Mouse (Mus musculus): Measurements from ENCODE around the gene Imp3. TPM values are rescaled to one million over a fixed set of nuclear protein-coding genes. Genes with fewer than 3 reads are reported as not detected.
A peak's percentile ranks its signal among the peaks of the same experiment; 100 is the strongest.
"Not testable (repeated sequence)": the region's sequence is repeated elsewhere in the genome, so short reads cannot be mapped to it uniquely, and the experiment has no call there.

Imp3 gene
- total RNA-seq, 2 experiments from 2014 or later: 22.8 to 46.5 TPM

DNA sequence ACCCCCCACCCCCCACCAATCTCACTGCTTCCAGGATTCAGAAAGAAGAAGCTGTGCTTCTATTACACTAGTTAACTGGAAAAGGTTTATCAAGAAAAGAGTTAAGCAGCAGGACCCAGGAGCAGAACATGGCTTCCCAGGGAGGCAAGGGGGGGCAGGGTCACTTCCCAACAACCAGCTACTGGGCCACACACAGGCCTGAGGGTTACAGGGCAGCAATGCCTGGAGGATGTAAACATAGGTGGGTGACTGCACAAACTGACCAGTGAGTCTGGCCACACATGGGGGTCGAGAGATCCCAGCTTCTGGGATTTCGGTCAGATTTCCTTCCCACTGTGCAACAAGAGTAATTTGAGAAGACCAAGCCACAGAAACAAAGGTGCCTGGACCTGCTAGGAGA lies 20.1 kb upstream of the Imp3 start:
- no peak for ATAC-seq (replicated peaks; ENCODE audit: low FRiP score, poor library complexity, severe bottlenecking)

DNA sequence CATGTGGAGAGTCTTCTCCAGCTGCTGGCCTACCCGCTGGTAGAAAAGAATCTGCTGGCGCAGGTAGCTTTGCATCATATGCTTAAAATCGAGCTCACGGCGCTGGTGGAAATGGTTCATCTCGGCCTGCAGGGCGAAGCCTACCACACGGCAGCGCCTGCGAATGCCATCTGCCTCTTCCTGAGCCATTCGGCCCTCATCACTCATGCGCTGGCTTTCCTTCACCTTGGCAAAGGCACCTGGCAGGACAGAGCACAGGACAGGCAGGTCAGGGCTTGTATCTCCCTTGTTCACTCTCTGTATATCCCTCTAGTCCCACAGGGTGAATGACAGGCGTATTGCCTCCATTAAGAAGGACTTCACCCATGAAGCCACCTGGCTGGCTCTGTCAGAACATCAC lies 18.8 kb upstream of the Imp3 start:
- no peak for ATAC-seq (replicated peaks; ENCODE audit: low FRiP score, poor library complexity, severe bottlenecking)

DNA sequence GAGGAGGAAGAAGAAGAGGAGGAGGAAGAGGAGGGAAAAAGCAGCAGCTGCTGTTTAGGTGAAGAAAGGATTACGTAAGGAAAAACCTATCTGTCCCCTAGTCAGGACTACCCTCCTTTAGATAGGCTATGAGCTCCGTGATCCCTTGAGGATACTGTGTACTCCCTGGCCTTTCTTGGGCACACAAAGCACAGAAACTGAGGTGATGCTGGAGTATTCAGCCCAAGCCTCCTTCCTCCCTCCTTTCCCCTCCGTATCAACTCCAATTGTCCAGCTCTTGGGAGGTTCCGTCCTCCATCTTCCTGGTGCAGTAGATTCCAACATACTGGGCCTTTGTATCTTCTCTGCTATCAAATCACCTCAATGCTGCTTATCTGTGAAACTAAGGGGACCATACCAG lies 14.5 kb upstream of the Imp3 start:
- ATAC-seq (replicated peaks; ENCODE audit: low FRiP score, poor library complexity, severe bottlenecking): no peak

DNA sequence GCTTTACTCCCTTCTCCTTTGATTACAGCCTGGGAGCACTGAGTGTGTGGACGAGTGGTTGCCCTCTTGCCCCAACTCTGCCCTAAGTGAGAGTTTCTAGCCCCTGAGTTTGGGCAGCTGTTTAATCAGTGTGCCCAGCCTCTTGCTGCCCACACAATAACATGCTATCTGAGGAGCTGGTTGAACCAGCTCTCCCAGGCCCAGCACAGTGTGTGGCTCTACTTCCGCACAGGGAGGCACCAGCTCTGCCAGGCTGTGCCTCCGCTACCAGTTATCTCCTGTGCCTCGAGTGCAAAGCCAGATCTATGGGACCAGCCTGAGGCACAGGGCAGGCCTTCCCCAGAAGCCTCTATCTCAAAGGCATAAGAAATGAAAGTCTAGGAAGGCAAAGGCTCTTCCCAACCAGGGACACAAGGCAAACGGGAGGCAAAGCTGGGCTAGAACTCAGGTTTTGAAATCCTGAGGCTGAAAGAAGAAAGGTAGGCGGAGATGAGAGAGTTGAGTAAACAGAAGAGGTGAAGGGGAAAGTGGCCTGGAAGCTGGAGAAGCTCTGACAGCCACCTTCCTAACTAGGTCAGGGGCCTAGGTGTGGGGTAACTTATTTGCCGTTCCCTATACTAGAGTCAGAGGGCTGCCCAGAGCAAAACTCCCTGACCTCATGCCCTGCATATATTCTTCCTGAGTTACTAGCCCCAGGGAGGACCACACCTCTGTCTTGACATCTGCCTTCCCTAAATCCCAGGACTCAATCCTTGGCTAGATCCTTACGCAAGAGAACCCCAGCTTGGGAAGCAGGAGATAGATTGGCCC lies 13.2 kb upstream of the Imp3 start:
- ATAC-seq (replicated peaks; ENCODE audit: low FRiP score, poor library complexity, severe bottlenecking): no peak

DNA sequence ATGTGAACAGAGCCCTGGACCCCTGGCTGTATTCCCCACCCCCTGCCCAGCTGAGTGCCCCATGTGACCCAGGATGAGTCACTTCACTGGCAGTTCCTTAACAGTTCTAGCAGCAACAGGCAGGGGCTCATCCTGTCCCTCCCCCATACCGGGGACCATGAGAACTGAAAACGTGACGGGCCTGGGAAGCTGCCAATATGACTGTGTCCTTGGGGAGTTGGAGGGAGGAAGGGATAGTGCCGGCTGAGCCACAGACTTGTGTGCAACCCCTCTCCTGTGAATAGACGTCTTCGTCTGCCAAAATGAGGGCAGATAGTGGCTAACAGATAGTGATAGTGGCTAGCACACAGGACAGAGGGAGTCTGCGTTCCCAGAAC lies 12.6 kb upstream of the Imp3 start:
- no peak for ATAC-seq (replicated peaks; ENCODE audit: low FRiP score, poor library complexity, severe bottlenecking)

DNA sequence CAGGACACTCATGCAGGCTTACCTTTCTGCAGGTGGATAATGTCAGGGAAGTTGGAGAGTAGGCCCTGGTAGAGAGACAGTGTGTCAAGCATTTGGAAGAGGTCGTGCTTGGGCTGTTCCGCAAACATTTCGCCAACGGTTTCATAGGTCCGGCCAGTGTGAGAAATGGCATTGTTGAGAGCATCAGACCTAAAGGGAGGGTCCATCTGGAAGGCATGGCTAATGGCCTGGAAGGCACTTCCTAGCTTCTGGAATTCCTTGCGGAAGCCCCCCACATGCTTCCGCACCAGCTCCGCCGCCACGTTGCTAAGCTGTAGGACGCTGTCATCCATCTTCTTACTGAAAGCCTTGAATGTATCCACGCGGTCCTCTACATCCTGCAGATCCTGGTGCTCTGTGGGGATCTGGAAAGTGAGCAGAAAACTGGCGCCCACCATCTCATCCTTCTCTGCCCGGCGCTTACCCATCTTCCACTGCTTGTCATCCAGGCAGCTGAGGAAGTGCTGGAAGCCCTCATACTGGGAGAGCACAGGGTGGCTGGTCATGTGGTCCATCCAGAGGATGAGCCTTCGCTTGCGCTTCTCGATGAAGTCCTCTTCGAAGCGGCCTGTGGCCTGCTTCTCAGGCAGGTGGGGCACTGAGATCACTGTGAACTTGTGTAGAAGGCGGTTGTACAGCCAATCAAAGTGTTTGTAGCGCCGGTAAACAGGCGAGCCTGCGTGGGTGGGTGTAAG lies 11.8 kb upstream of the Imp3 start:
- no peak for ATAC-seq (replicated peaks; ENCODE audit: low FRiP score, poor library complexity, severe bottlenecking)

DNA sequence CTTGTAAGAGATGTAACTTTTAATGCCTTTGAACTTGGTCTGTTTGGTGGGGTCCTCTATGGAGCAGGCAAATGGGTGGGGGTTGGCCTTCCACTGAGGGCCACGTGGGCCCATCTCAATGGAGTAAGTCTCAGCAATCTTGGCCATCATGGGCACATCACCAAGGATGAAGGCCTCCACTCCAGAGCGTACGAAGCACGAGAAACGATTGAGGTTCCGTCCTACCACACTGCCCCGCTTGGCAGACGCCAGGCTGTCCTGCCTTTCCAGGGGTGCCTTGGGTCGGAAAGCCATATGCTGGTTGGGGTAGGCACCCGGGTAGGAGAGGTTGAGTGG lies 11.3 kb upstream of the Imp3 start:
- ATAC-seq (replicated peaks; ENCODE audit: low FRiP score, poor library complexity, severe bottlenecking): no peak

DNA sequence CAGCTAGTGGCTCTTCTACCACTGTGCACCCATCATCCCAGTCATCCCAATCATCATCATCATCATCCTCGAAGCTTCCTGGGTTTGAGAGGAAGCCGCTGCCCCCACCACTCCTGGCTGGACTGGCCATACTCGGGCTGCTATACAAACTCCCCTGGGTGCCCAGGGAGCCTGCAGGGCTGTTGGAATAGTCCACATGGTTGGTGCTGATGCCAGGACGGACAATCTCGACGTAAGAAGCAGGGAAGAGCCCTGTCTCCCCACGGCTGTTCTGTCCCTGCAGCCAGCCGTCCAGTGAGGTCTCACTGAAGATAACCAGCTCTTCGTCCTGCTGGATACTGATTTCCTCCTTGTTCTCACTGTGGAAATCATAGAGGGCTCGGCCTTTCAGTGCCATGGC lies 10.9 kb upstream of the Imp3 start:
- no peak for ATAC-seq (replicated peaks; ENCODE audit: low FRiP score, poor library complexity, severe bottlenecking)

DNA sequence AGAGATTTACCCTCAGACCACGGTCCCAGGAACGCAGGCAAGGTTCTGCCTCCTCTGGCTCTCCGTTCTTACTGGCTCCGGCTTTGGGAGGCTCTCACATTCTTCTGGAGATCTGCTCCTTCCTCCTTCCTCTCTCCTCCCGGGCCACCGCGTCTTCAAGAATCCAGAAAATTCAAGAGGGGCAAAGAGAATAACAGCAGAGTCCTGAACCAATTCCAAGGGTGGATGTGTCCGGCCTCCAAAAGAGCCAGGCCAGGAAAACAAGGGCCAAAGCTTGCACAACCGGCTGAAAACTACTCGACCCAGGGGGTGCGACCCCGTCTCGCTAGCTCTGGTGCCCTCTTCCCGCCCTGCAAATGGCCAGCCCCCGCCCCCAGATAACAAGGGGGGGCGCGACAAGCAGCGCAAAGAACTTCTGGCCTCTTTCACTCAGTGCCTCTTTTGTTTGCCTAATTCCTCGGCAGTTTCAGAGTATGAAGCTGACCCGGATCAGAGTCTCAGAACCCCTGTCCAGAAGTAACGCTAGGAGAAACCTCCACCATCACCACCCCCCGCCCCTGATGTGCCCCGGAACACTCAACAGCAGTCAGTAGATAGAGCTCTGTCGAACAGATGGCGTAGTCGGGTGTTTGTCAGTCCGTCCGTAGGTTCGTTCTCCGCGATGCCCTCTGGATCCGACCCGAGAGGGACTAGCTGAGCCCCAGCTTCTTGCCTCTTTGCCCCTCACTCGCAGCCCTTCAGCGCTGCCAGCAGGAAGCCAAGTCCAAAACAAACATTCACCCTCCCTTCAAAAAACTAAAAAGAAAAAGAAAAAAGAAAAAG lies 9.9 kb upstream of the Imp3 start:
- no peak for ATAC-seq (replicated peaks; ENCODE audit: low FRiP score, poor library complexity, severe bottlenecking)

DNA sequence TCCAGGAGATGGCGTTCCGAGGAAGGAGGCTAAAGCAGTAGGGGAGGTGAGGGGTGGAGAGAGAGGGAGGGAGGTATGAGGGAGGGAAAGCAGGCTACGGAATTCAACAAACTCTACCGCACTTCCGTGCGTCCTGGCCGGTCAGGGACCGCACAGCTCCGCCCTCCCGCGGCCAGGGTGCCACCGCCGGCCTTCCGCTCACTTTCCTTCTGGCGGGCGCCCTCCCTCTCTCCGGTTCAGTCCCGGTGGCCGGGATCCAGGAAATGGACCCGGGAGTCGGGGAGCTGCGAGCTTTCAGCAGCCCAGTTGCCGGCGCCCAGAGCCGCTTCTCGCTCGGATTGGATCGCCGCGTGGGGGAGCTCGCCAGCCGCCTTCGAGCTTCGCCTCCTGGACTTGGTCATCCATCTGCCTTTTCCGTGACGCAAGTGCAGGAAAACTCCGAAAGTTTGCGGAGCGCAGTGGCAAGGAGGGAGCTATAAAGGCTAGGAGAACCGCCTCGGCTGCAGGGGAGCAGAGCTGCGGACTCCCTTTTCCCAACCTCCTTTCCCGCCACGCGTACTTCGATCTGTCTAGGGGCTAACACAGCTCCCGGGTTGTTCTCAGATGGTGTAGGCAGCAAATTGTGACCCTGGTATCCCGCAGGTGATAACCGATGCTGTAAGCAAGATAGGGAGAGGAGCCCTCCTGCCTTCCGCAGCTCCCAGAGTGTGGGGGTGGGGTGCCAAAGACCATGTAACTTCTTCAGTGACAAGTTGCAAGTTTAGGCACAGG lies 9.0 kb upstream of the Imp3 start, which contains the start of gene Snx33:
Gene Snx33 (minus strand): TSS at position 331 of the 771 bp plus-strand sequence.
- ATAC-seq (replicated peaks; ENCODE audit: low FRiP score, poor library complexity, severe bottlenecking): peak; percentile 73

DNA sequence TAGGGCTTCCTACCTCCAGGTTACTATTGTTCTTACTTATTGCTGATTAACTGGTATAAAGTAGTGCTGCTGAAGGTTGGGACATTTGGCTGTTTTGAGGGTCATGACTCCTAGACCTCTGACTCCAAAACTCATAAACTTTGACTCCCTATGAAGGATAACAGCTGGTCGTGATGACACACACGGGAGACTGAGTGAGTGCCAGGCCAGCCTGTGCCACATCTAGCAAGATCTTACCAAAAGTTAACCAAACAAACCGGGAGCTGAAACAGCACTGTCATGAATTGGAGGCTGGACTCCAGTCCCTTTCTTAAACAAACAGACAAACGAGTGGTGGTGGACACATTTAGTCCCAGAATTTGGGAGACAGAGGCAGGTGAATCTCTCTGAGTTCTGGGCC lies 7.8 kb upstream of the Imp3 start:
- no peak for ATAC-seq (replicated peaks; ENCODE audit: low FRiP score, poor library complexity, severe bottlenecking)

DNA sequence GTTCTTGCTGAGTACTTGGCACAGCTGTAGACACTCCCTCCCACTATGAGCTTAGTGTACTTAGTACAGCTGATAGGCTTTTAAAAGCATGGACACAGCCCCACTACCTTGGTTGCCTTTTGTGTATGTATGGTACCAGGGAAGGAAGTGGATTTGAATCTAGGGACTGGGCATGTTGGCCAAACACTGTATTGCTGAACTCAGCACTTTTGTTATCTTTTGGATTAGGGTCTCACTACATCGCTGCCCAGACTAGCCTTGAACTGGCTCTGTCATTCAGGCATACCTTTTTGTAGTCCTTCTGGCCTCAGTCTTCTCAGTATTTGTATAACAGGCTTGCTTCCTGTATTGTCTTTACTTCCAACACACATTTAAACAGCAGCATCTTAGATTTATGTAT lies 6.7 kb upstream of the Imp3 start:
- no peak for ATAC-seq (replicated peaks; ENCODE audit: low FRiP score, poor library complexity, severe bottlenecking)

DNA sequence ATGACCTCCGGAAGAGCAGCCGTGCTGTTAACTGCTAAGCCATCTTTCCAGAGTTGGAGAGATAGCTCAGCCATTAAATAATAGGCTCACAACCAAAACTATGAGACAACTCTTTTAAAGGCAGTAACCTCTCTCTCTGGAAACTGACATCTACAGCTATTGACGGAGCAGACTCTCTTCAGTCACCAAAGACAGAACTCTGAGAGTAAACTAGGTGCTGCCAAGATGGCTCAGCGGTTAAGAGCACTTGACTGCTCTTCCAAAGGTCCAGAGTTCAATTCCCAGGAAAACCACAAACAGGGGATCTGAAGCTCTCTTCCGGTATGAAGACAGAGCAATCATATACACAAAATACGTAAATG lies 433 bp upstream of the Imp3 start:
- ATAC-seq (replicated peaks; ENCODE audit: low FRiP score, poor library complexity, severe bottlenecking): no peak

DNA sequence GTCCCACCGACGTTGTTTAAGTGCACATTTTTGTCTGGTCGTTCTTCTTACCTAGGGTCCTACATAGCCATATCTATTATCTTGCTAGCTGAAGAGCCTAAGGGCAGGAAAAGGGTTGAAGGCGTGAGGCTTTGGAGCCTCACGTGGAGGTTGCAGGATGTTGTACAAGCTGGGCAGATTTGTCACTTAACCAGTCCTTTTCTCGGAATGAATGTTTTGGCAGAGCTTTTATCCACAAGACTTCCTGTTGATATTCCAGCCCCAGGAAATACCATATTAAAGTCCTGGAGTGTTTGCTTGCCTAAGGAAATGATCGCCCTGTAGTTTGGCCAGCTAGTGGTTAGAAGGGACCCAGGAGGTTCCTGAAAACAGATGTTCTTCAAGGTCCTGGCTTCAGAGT lies 1.1 kb downstream of the Imp3 start:
- ATAC-seq (replicated peaks; ENCODE audit: low FRiP score, poor library complexity, severe bottlenecking): no peak

DNA sequence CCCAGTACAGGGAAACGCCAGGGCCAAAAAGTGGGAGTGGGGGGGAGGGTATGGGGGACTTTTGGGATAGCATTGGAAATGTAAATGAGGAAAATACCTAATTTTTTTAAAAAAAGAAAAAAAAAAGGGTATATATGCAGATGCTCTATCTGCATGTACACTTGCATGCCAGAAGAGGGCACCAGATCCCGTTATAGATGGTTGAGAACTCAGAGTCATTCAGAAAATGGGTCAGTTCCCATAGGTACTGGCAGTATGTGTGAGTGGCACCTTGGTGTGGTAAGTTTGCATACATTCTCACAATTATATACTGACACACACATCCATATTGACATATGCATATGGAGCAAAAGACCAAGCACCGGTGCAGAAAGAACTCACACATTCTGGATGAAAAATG lies 10.2 kb downstream of the Imp3 start:
- ATAC-seq (replicated peaks; ENCODE audit: low FRiP score, poor library complexity, severe bottlenecking): not testable (repeated sequence)

DNA sequence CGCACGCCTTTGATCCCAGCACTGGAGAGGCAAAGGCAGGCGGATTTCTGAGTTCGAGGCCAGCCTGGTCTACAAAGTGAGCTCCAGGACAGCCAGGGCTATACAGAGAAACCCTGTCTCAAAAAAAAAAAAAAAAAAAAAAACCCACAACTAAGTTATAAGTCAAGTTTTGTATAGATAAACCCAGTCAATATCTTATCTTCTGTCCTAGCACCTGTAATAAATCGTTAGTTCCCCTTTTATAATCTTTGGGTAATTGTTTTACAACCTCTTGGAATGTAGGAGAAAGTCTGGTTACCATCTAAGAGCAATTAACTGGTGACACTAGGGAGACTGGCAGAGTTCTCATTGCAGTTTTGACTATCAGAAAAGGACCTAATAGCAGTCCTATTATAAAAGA lies 11.4 kb downstream of the Imp3 start:
- ATAC-seq (replicated peaks; ENCODE audit: low FRiP score, poor library complexity, severe bottlenecking): not testable (repeated sequence)

DNA sequence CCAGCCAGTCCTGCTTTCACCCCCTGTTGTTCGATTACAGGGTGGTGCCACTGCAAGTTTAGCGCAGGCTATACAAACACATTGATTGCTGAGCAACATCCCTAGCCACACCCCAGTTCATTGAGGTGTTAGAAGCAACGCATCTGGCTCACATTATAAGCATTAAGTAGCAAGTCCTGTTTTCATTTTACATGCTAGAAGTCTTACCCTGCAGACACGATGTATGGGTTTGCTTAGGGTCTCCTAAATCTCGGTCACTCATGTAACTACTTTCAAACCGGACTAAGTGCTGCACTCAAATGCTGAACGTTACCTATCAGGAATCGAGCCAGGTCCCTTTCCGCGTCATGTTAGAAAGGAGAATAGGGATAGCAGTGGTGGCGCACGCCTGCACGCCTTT lies 12.5 kb downstream of the Imp3 start:
- ATAC-seq (replicated peaks; ENCODE audit: low FRiP score, poor library complexity, severe bottlenecking): no peak

DNA sequence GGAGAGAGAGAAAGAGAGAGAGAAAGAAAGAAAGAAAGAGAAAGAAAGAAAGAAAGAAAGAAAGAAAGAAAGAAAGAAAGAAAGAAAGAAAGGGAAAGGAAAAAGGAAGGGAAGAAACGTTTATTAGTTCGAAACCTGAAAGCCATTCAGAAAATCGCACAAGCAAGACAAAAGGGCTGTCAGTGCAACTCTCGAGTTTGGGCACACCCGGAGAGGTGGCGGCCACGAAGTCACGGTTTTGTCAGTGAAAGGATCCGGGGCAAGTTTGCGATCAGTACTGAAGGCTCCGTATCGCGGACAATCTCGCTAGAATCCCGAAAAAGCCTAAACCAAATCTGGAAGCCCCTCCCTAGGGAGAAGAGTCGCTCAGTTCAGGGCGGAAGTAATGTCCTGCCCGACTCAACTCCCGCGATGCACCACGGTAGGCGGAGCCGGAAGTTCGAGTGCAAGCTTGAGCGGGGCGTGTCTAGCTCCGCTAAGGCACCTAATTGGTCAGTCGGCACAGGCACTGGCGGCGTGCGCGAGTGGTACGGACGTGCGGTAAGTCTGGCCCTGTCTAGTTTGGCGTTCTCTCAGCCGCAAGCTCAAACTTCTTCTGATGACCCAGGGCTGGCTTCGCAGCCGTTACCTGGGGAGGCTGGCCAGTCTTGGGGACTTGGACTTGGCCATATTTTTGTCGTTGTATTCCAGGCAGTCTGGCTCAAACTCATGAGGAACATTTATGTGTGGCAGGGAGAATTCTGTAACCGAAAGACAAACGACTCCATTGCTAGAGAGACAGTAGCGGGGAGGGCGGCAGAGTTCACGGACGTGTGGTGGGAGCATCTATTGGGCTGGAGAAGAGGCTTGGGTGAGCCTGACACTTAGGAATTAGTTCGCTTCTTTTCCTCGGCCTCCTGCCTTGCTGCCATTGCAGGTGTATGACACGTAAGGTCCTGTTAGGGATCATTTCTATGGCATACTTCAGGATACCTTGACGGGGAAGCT lies 13.4 kb downstream of the Imp3 start, which contains the start of gene Snupn:
Gene Snupn (plus strand): TSS at position 465 of the 987 bp plus-strand sequence.
- peak; percentile 100 for ATAC-seq (replicated peaks; ENCODE audit: low FRiP score, poor library complexity, severe bottlenecking)

DNA sequence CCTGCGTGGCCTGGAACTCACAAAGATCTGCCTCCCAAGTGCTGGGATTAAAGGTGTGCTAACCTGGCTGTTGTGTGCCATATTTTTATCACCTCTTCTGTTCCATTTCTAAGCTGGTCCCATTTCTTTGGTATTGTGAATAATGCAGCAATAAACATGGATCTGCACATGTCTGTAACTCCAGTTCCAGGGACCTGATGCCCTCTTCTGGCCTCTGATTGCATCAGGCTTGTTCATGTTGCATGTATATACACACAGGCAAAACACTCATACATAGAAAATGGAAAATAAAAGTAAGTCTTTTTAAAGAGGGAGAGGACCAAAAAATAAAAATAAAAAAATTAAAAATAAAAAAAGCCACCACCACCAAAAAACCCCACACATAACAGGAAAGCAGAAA lies 16.3 kb downstream of the Imp3 start:
- ATAC-seq (replicated peaks; ENCODE audit: low FRiP score, poor library complexity, severe bottlenecking): no peak
